Mouse (Mus musculus) monocyte, adult 5-6 weeks (primary cell): ENCODE data around the gene Mtfp1. TPM values are rescaled to one million over a fixed set of nuclear protein-coding genes. Genes with fewer than 3 reads are reported as not detected.
"Not testable (repeated sequence)": the region's sequence is repeated elsewhere in the genome, so short reads cannot be mapped to it uniquely, and the experiment has no call there.

Source experiments
- ATAC-seq: fragments of 153-309, 156-312 bp; replicated peaks from 2 replicates; pipeline ENCODE4 v1.8.0; 2017; ENCODE audit warnings: mild to moderate bottlenecking; ENCODE audit not compliant: low TSS enrichment, insufficient number of reproducible peaks, severe bottlenecking, poor library complexity, low FRiP score
- total RNA-seq: library from RNA; stranded (forward); fragments of 200-1000, 200-491, 200-594 nt; gene quantifications from 3 replicates; pipeline ENCODE4 v1.2.3, GENCODE M21; 2017

Gene Mtfp1
- total RNA-seq, 1 experiment from 2014 or later = 1.4 TPM

GRCm38 (mm10) chr11:4117372-4118071 is 22.3 kb upstream of the Mtfp1 start:
- ATAC-seq = no peak

- no peak for ATAC-seq
Measured at GRCm38 (mm10) chr11:4116458-4117141, 21.4 kb upstream of the Mtfp1 start.

- no peak for ATAC-seq
Measured at GRCm38 (mm10) chr11:4115407-4115806, 20.2 kb upstream of the Mtfp1 start.

- not testable (repeated sequence) for ATAC-seq
Measured at GRCm38 (mm10) chr11:4114541-4114940, 19.3 kb upstream of the Mtfp1 start.

GRCm38 (mm10) chr11:4113970-4114369 is 18.7 kb upstream of the Mtfp1 start:
- ATAC-seq = no peak

- no peak for ATAC-seq
Measured at GRCm38 (mm10) chr11:4113496-4113895, 18.3 kb upstream of the Mtfp1 start.

- ATAC-seq = no peak
Measured at GRCm38 (mm10) chr11:4112861-4113260, 17.6 kb upstream of the Mtfp1 start.

GRCm38 (mm10) chr11:4112033-4112432 is 16.8 kb upstream of the Mtfp1 start:
- no peak for ATAC-seq

GRCm38 (mm10) chr11:4108691-4109090 is 13.4 kb upstream of the Mtfp1 start:
- no peak for ATAC-seq

GRCm38 (mm10) chr11:4107901-4108300 is 12.7 kb upstream of the Mtfp1 start:
- not testable (repeated sequence) for ATAC-seq

- no peak for ATAC-seq
Measured at GRCm38 (mm10) chr11:4105444-4105843, 10.2 kb upstream of the Mtfp1 start.

GRCm38 (mm10) chr11:4104989-4105388 is 9.7 kb upstream of the Mtfp1 start:
- no peak for ATAC-seq

- no peak for ATAC-seq
Measured at GRCm38 (mm10) chr11:4103522-4103921, 8.3 kb upstream of the Mtfp1 start.

GRCm38 (mm10) chr11:4101851-4102250 is 6.6 kb upstream of the Mtfp1 start:
- no peak for ATAC-seq

- no peak for ATAC-seq
Measured at GRCm38 (mm10) chr11:4099447-4099846, 4.2 kb upstream of the Mtfp1 start.

- ATAC-seq = no peak
Measured at GRCm38 (mm10) chr11:4098816-4099215, 3.6 kb upstream of the Mtfp1 start.

GRCm38 (mm10) chr11:4098120-4098519 is 2.9 kb upstream of the Mtfp1 start:
- no peak for ATAC-seq

GRCm38 (mm10) chr11:4097091-4097621 is 1.9 kb upstream of the Mtfp1 start:
- ATAC-seq = no peak

GRCm38 (mm10) chr11:4096054-4096984 is 1.1 kb upstream of the Mtfp1 start:
- peak; percentile 92 for ATAC-seq
